Mouse (Mus musculus) stomach, postnatal 0 days (tissue): ENCODE measurements at regions not wholly inside any gene's neighbourhood (a gene's known extent, or its start where the extent isn't known, plus 50 kb on each side); places are given as distances from the start of the nearest gene placed in this dataset.
A peak's percentile ranks its signal among the peaks of the same experiment; 100 is the strongest.

ENCODE experiments used
- ATAC-seq: fragments of 200-750 bp; cut with Nextera tagmentation; 2 replicates; pipeline ENCODE4 v1.8.0; 2017; ENCODE audit not compliant: low FRiP score, low TSS enrichment
- DNase-seq: peaks from one replicate; pipeline ENCODE4 v3.0.0-alpha.2; 2016; ENCODE audit warnings: low spot score
- H3K27ac ChIP-seq: fragments of 300-500 bp; sonication (generic); replicated peaks from 2 replicates; pipeline ENCODE4 v1.5.1; 2014; ENCODE audit warnings: mild to moderate bottlenecking, control low read depth
- H3K27me3 ChIP-seq: fragments of 300-500 bp; sonication (generic); 2 replicates; pipeline ENCODE4 v1.6.1; 2014; ENCODE audit warnings: low read length; ENCODE audit not compliant: control insufficient read depth, insufficient read depth
- H3K36me3 ChIP-seq: fragments of 300-500 bp; sonication (generic); 2 replicates; pipeline ENCODE4 v1.6.1; 2014; ENCODE audit warnings: low read length, mixed read lengths; ENCODE audit not compliant: control insufficient read depth, insufficient read depth
- H3K4me1 ChIP-seq: fragments of 300-500 bp; sonication (generic); replicated peaks from 2 replicates; pipeline ENCODE4 v1.6.1; 2014; ENCODE audit warnings: antibody characterized with exemption; ENCODE audit not compliant: control insufficient read depth, insufficient read depth
- H3K4me2 ChIP-seq: fragments of 300-500 bp; sonication (generic); replicated peaks from 2 replicates; pipeline ENCODE4 v1.6.1; 2014; ENCODE audit warnings: low read depth, mild to moderate bottlenecking, control low read depth, moderate library complexity
- H3K4me3 ChIP-seq: fragments of 300-500 bp; sonication (generic); 2 replicates; pipeline ENCODE4 v1.5.1; 2014; ENCODE audit warnings: low read depth, low read length, control low read depth
- H3K9ac ChIP-seq: fragments of 300-500 bp; sonication (generic); 2 replicates; pipeline ENCODE4 v1.6.1; 2014; ENCODE audit warnings: mild to moderate bottlenecking, low read length, control low read depth, mixed read lengths
- H3K9me3 ChIP-seq: fragments of 300-500 bp; sonication (generic); 2 replicates; pipeline ENCODE4 v1.6.1; 2016; ENCODE audit warnings: low read length; ENCODE audit not compliant: control insufficient read depth
- CTCF ChIP-seq: IDR thresholded peaks from 2 replicates; pipeline ENCODE4 v1.5.1; 2016; ENCODE audit warnings: antibody characterized with exemption, low read depth, mild to moderate bottlenecking, moderate library complexity
- EP300 ChIP-seq: optimal IDR thresholded peaks from 2 replicates; pipeline ENCODE3; 2016; ENCODE audit warnings: antibody characterized with exemption
- WGBS: fragments of 180-500 bp; shearing (Covaris S2); extraction: QIAGEN DNeasy Blood & Tissue Kit; methylation state at CpG from one replicate; pipeline ENCODE4 v1.1.7; 2014; 5-methylcytosine and 5-hydroxymethylcytosine counted together

DNA sequence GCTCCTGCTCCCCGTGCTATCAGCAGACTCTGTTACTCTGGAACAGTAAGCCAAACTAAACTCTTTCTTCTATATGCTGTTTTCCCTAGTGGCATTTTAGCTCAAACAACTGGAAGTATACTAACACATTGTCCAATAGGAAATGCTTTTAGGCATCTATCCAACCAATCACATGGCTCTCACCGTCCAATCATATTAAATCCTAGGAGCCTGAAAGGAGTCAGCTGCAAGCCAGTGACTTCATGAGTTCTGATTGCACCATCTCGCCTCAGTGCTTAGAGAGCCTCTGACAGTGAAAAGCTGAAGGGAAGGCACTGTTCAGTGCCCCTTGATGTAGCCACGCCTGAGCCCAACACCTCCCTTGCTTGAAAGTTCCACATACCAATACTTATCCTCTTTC is 221.0 kb upstream of the Tle3 start:
- Histone ChIP-seq H3K4me1 (no peaks in the 10 kb centered on the region), H3K36me3 (no peaks in the 10 kb centered on the region), H3K9ac (no peak overlapping the region), H3K4me3 (no peak overlapping the region), H3K9me3 (no peaks in the 10 kb centered on the region), H3K27me3 (no peaks in the 10 kb centered on the region), H3K27ac (no peak overlapping the region), H3K4me2 (no peak overlapping the region)
- DNase-seq (no peak), ATAC-seq (no peak)
- WGBS: 78% methylated on average over 4 of the region's 4 CpGs
- TF ChIP-seq EP300: no peak
- no peak for TF ChIP-seq CTCF

- ATAC-seq: peak; percentile 75; the same call in 1 of the 2 replicates
Measured at GRCm38 (mm10) chr9:61151901-61152337, 220.2 kb upstream of the Tle3 start.

GRCm38 (mm10) chr9:61154721-61155120 is 217.4 kb upstream of the Tle3 start:
- no peak overlapping the region for H3K27ac ChIP-seq
- no peak for TF ChIP-seq CTCF
- TF ChIP-seq EP300: no peak
- H3K4me3 ChIP-seq: no peak overlapping the region
- H3K27me3 ChIP-seq: no peaks in the 10 kb centered on the region
- no peak overlapping the region for H3K9ac ChIP-seq
- no peak for DNase-seq
- ATAC-seq: no peak
- 82% methylated on average over 6 of the region's 6 CpGs for WGBS
- no peak overlapping the region for H3K4me2 ChIP-seq
- H3K9me3 ChIP-seq: no peaks in the 10 kb centered on the region
- no peaks in the 10 kb centered on the region for H3K4me1 ChIP-seq
- no peaks in the 10 kb centered on the region for H3K36me3 ChIP-seq

More at GRCm38 (mm10) chr9:61151901-61152337, 220.2 kb upstream of the Tle3 start:
- Histone ChIP-seq H3K27me3 (no peaks in the 10 kb centered on the region), H3K4me3 (no peak overlapping the region), H3K4me1 (no peaks in the 10 kb centered on the region), H3K9ac (no peak overlapping the region), H3K9me3 (no peaks in the 10 kb centered on the region), H3K36me3 (no peaks in the 10 kb centered on the region), H3K4me2 (no peak overlapping the region), H3K27ac (0 out of 2 replicates have a peak overlapping the region, but pooled peaks have one; percentile 13)
- 25% methylated on average over 12 of the region's 12 CpGs for WGBS
- DNase-seq: no peak
- TF ChIP-seq CTCF (no peak), EP300 (no peak)

GRCm38 (mm10) chr9:61155851-61156250 is 216.3 kb upstream of the Tle3 start:
- DNase-seq: no peak
- 53% methylated on average over 14 of the region's 14 CpGs for WGBS

DNA sequence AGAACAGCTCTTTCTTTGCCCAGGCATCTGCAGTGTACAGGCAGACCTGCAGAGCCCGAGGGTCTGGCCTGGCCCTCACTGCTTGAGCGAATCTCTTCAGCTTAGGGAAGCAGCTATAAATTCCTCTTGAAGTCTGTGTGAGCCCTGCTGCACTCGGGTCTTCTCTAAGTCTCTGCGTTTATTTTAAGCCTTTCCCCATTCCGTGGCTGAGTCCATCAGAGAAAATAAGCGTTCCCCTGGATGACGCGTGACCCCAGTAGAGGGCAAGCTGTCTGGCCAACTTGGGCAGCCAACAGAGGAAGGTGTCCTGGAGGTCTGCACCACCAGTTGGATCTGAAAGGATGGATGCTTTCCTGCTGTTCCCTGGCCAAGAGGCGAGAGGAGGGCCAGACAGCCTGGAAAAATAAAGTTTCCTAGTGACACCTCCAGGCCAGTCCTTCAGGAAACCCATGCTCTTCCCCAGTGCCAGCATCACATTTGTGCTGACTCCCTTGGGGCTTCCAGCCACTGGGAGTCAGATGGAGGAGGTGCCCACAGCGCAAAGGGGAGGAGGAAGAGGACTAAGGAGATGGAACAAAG is 213.9 kb upstream of the Tle3 start:
- 44% methylated on average over 10 of the region's 10 CpGs for WGBS
- H3K4me2 ChIP-seq: no peak overlapping the region
- no peak overlapping the region for H3K4me3 ChIP-seq
- H3K27me3 ChIP-seq: no peaks in the 10 kb centered on the region
- peak; percentile 25; the same call in 1 of the 2 replicates for ATAC-seq
- peak overlapping the region; percentile 53 for H3K27ac ChIP-seq
- no peak for DNase-seq
- TF ChIP-seq CTCF (no peak), EP300 (no peak)
- H3K9me3 ChIP-seq: no peaks in the 10 kb centered on the region
- no peaks in the 10 kb centered on the region for H3K36me3 ChIP-seq
- H3K9ac ChIP-seq: no peak overlapping the region
- no peaks in the 10 kb centered on the region for H3K4me1 ChIP-seq

More at GRCm38 (mm10) chr9:61155851-61156250, 216.3 kb upstream of the Tle3 start:
- H3K4me3 ChIP-seq: no peak overlapping the region
- no peak overlapping the region for H3K4me2 ChIP-seq
- H3K36me3 ChIP-seq: no peaks in the 10 kb centered on the region
- H3K9me3 ChIP-seq: no peaks in the 10 kb centered on the region
- no peaks in the 10 kb centered on the region for H3K27me3 ChIP-seq
- no peak for ATAC-seq
- TF ChIP-seq EP300 (no peak), CTCF (no peak)
- no peak overlapping the region for H3K9ac ChIP-seq
- H3K4me1 ChIP-seq: no peaks in the 10 kb centered on the region
- H3K27ac ChIP-seq: no peak overlapping the region

GRCm38 (mm10) chr9:61159159-61159558 is 213.0 kb upstream of the Tle3 start:
- H3K27ac ChIP-seq: peak overlapping the region; percentile 53; the same call in 1 of the 2 replicates
- no peak overlapping the region for H3K4me2 ChIP-seq
- H3K9ac ChIP-seq: no peak overlapping the region
- H3K27me3 ChIP-seq: no peaks in the 10 kb centered on the region
- H3K4me1 ChIP-seq: no peaks in the 10 kb centered on the region
- WGBS: 69% methylated on average over 2 of the region's 2 CpGs
- no peak for ATAC-seq
- no peak overlapping the region for H3K4me3 ChIP-seq
- no peaks in the 10 kb centered on the region for H3K36me3 ChIP-seq
- H3K9me3 ChIP-seq: no peaks in the 10 kb centered on the region
- TF ChIP-seq CTCF (no peak), EP300 (no peak)
- no peak for DNase-seq
